Mouse (Mus musculus) bone marrow macrophage, adult 2 months (primary cell): Measurements from ENCODE around the gene Nrg4. TPM values are rescaled to one million over a fixed set of nuclear protein-coding genes. Genes with fewer than 3 reads are reported as not detected.
A peak's percentile ranks its signal among the peaks of the same experiment; 100 is the strongest.
"Not testable (repeated sequence)": the region's sequence is repeated elsewhere in the genome, so short reads cannot be mapped to it uniquely, and the experiment has no call there.

Experiments
- H3K27ac ChIP-seq: 2 replicates; pipeline ENCODE4 v1.5.1; 2012; ENCODE audit warnings: low read depth, low read length; ENCODE audit not compliant: insufficient read depth
- H3K4me1 ChIP-seq: 2 replicates; pipeline ENCODE4 v1.6.1; 2012; ENCODE audit warnings: low read length; ENCODE audit not compliant: control insufficient read depth, insufficient read depth
- H3K4me3 ChIP-seq: 2 replicates; pipeline ENCODE4 v1.5.1; 2012; ENCODE audit warnings: mild to moderate bottlenecking, low read length, moderate library complexity; ENCODE audit not compliant: insufficient read depth
- CTCF ChIP-seq: IDR thresholded peaks from 2 replicates; pipeline ENCODE4 v1.5.1; 2012; ENCODE audit warnings: low read depth, mild to moderate bottlenecking, low read length, moderate library complexity
- POLR2A ChIP-seq: IDR thresholded peaks from 2 replicates; pipeline ENCODE4 v1.6.1; 2012; ENCODE audit warnings: mild to moderate bottlenecking, low read depth, low read length, borderline replicate concordance
- polyA plus RNA-seq: library from polyadenylated mRNA; stranded (reverse); fragments of >200 nt; gene quantifications from 2 replicates; pipeline ENCODE4 v1.2.4, GENCODE M21; 2012; ENCODE audit not compliant: missing spikeins, insufficient read depth, insufficient read length

Gene Nrg4
- polyA plus RNA-seq, 1 experiment, result not detected

DNA sequence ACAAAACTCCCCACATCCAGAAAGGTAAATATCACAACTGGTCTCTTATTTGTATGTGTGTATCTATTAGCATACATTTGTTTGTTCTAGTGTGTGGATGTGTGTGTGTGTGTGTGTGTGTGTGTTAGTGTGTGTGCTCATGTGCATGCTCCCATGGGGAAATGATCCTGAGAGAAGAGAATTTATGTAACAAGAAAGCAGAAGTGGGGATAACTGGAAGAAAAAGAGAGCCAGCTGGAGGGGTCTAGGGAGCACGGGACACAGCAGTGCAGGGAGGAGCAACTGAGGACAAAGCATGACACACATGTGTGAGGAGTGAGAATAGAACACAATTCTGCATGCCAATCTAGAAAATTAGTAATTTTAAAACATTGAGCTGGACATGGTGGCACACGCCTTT, 69.5 kb downstream of the Nrg4 start:
- Histone ChIP-seq H3K4me1 (peaks cover 44% of the 10 kb centered on the region), H3K4me3 (no peak overlapping the region), H3K27ac (peak overlapping the region; percentile 49)
- no peak for TF ChIP-seq POLR2A
- no peak for TF ChIP-seq CTCF

DNA sequence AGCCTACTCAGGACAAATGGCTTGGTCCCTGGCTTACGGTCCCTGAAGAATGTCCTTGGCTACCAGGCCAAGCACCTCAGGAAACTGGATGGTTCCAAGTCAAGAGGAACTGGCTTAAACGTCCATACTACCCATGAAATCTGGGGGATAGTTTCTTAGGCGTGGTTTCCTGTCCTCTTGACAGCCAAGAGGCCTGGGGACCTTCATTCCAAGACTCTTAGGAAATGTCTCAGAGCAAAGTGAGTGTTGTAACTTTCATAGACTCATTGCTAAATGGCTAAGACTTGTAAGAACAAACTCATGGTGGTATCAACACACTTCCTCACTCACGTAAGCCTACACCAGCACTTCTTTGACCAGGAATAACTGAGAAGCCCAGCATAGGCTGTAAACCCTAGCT, 71.0 kb downstream of the Nrg4 start:
- no peak for TF ChIP-seq CTCF
- no peak for TF ChIP-seq POLR2A
- Histone ChIP-seq H3K4me1 (peaks cover 46% of the 10 kb centered on the region), H3K27ac (peak overlapping the region; percentile 85), H3K4me3 (no peak overlapping the region)

DNA sequence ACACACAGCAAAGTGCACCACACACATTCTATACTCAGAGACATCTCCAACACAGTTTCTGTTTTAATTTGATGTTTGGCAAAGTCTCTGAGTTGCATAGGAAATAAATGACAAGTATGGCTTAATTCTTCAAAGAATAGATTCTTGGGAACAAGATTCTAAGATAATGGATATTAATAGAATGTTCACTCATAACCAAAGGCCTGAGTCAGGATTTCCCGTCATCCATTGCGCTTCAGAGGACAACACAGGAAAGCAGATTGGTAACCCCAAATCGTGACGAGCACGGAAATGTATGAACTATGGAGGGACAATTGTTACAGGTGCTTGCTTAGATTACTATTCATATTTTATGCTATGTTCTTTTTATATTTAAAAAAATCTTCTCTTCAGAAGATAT, 71.6 kb downstream of the Nrg4 start:
- Histone ChIP-seq H3K4me3 (no peak overlapping the region), H3K4me1 (peaks cover 47% of the 10 kb centered on the region), H3K27ac (peak overlapping the region; percentile 7; the same call in 1 of the 2 replicates)
- TF ChIP-seq CTCF, result no peak
- no peak for TF ChIP-seq POLR2A

DNA sequence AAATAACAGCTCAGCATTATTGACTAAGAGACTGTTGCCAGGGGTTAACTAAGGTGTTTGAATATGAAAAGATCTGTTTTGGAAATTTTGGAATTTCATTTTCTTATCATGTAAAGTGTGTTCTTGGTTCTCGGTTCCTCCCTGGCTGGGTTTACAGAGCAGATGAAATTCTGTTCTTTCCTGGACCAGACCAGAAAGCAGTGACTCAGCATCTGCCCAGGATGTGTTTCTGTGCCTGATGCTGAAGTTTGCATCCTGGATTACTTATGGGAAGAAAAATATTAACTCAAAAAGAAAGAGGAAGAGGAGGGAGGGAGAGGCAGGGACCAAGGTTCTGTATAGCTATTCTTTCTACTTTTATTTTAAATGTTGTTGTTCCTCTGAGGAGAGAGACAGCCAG, 72.8 kb downstream of the Nrg4 start:
- TF ChIP-seq CTCF (no peak), POLR2A (no peak)
- H3K4me1 ChIP-seq, result peaks cover 49% of the 10 kb centered on the region
- H3K4me3 ChIP-seq, result no peak overlapping the region
- peak overlapping the region; percentile 26; the same call in 1 of the 2 replicates for H3K27ac ChIP-seq

DNA sequence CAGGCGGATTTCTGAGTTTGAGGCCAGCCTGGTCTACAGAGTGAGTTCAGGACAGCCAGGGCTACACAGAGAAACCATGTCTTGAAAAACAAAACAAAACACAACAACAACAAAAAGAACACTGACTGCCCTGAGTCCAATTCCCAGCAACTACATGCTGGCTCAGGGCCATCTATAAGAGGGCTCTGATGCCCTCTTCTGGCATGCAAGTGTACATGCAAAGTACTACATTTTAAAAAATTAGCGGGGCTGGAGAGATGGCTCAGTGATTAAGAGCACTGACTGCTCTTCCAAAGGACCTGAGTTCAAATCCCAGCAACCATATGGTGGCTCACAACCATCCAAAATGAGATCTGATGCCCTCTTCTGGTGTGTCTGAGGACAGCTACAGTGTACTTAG, 74.5 kb downstream of the Nrg4 start:
- H3K27ac ChIP-seq, H3K4me3 ChIP-seq: not testable (repeated sequence)
- H3K4me1 ChIP-seq, result peaks cover 41% of the 10 kb centered on the region

DNA sequence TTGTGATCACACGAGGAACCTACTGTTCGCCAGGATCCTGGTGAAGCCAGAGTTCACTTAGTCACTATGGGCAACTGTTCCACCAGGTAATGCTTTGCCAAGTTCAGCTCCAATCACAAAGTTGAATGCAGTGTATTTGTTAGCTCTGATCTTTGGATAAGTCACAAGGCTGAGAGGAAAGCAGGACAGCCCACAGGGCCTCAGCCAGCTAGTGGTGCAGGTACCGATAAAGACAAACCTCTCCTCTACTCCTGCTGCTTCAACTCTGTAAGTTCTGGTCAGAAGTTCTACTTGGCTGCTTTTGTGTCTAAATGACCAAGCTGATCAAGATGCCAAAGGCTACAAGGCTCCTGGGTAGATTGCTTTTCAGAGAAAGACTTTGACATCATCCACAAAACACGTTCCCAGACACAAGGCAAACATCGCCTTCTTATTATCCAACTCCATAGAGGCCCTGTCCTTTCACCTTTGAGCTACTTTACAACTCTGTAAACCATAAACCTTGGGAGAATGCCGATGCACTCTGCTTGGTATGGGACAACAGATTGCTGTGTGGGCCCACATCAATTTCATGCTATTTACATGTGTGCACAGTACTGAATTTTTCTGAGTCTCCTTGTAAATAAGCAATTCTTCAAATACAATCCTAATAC, 75.9 kb downstream of the Nrg4 start:
- no peak overlapping the region for H3K27ac ChIP-seq
- TF ChIP-seq CTCF, result no peak
- TF ChIP-seq POLR2A, result no peak
- no peak overlapping the region for H3K4me3 ChIP-seq
- H3K4me1 ChIP-seq, result peaks cover 33% of the 10 kb centered on the region

DNA sequence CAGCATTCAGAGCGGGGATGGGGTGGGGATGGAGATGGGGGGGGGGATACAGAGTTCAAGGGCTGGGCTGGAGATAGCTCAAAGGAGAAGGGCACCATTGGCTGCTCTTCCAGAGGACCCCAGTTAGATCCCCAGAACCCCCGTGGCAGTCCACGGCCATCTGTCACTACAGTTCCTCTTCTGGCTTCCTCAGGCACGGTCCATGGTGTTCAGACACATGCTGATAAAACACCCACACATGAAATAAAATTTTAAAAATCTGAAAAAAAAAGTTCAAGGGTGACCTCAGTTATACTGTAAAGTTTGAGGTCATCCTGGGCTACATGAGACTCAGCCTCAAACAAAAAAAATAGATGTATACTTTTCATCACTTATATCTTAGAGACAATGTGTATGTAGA, 78.2 kb downstream of the Nrg4 start:
- no peak overlapping the region for H3K27ac ChIP-seq
- H3K4me3 ChIP-seq, result no peak overlapping the region
- H3K4me1 ChIP-seq, result peaks cover 21% of the 10 kb centered on the region
- TF ChIP-seq POLR2A (no peak), CTCF (no peak)

DNA sequence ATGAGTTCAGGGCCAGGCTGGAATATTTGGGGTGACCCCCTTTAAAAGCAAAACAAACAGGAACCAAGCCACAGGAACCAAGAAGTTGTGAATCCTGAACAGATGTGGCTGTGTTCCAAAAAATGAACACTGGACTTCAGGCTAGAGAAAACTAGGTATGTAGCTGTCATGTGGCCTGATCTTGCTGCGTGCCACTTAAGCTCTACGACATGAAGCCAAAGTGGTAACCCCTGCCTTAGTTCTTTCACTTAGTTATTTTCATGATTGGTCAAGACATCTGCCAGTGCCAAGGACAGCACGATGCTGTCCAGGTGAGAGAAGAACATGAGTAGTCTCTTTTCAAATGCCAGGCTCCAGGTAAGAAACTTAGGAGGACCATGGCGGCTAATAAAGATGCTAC, 79.7 kb downstream of the Nrg4 start:
- H3K4me1 ChIP-seq, result peaks cover 15% of the 10 kb centered on the region
- no peak overlapping the region for H3K4me3 ChIP-seq
- no peak overlapping the region for H3K27ac ChIP-seq
- TF ChIP-seq POLR2A, result no peak
- no peak for TF ChIP-seq CTCF

DNA sequence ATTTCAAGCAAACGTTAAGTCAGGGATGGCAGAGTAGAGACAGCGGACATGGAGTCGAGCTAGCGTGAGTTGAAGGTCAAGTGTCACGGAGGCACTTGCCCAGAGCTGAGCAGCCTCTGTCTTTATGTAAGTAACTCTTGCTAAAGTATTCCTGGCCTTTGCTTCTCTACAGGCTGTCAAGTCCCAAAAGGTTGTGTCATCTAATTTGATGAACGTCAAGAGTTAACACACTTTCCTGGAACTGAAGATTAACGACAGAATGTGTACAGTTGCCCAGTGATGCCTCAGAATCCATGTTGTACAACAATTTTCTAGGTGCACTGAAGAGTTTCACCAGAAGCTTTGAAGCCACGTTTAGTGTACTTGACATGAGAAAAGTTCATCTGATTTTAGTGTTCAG, 80.2 kb downstream of the Nrg4 start:
- H3K4me1 ChIP-seq, result peaks cover 15% of the 10 kb centered on the region
- no peak overlapping the region for H3K27ac ChIP-seq
- H3K4me3 ChIP-seq, result no peak overlapping the region
- TF ChIP-seq CTCF, result no peak

DNA sequence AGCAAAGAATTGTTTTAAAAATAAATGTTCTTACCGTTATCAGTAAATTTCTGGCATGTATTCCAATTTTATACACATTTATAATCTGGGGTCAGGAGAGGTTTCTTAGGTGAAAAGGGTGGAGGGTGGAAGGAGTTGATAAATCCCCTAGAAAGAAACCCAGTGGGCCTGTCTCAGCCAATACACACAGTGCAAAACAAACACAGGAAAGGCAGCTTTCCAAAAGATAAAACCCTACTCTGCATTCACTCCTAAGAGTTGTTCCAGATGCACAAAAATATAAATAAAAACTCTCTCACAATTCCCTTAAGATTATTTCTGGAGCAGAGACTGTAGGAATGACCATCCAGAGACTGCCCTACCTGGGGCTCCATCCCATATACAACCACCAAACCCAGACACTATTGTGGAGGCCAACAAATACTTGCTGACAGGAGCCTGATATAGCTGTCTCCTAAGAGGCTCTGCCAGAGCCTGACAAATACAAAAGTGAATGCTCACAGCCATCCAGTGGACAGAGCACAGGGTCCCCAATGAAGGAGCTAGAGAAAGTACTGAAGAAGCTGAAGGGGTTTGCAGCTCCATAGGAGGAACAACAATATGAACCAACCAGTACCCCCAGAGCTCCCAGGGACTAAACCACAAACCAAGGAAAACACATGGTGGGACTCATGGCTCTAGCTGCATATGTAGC, 81.4 kb downstream of the Nrg4 start:
- H3K4me1 ChIP-seq, H3K27ac ChIP-seq, H3K4me3 ChIP-seq: not testable (repeated sequence)
